Mouse (Mus musculus) testis, adult 2 months (tissue): ENCODE data around the gene Ctla4. TPM values are rescaled to one million over a fixed set of nuclear protein-coding genes. Genes with fewer than 3 reads are reported as not detected.

Experiments
- H3K27ac ChIP-seq: fragments of 200-500 bp; 2 replicates; pipeline ENCODE4 v1.5.1; 2012; ENCODE audit warnings: low read depth, low read length; ENCODE audit not compliant: control insufficient read depth, insufficient read depth
- H3K27me3 ChIP-seq: fragments of 200-500 bp; 2 replicates; pipeline ENCODE4 v1.6.1; 2012; ENCODE audit warnings: mild to moderate bottlenecking, low read length, moderate library complexity; ENCODE audit not compliant: control insufficient read depth, insufficient read depth
- H3K36me3 ChIP-seq: fragments of 200-500 bp; 2 replicates; pipeline ENCODE4 v1.6.1; 2012; ENCODE audit warnings: mild to moderate bottlenecking, low read length; ENCODE audit not compliant: control insufficient read depth, insufficient read depth
- H3K4me1 ChIP-seq: fragments of 200-500 bp; 2 replicates; pipeline ENCODE4 v1.6.1; 2012; ENCODE audit warnings: low read length; ENCODE audit not compliant: control insufficient read depth, insufficient read depth
- H3K4me3 ChIP-seq: fragments of 200-500 bp; 2 replicates; pipeline ENCODE4 v1.5.1; 2012; ENCODE audit warnings: low read depth, mild to moderate bottlenecking, low read length, moderate library complexity, mixed read lengths; ENCODE audit not compliant: control insufficient read depth
- CTCF ChIP-seq: fragments of 200-500 bp; IDR thresholded peaks from 2 replicates; pipeline ENCODE4 v1.5.1; 2012; ENCODE audit warnings: low read depth, mild to moderate bottlenecking, inconsistent platforms, low read length, moderate library complexity; ENCODE audit not compliant: control insufficient read depth, insufficient read depth, insufficient replicate concordance
- POLR2A ChIP-seq: fragments of 200-500 bp; IDR thresholded peaks from 2 replicates; pipeline ENCODE4 v1.6.1; 2012; ENCODE audit warnings: low read depth, mild to moderate bottlenecking, inconsistent platforms, low read length, moderate library complexity; ENCODE audit not compliant: control insufficient read depth
- polyA plus RNA-seq: library from polyadenylated mRNA; depleted of rRNA; stranded (reverse); fragments of >200 nt; gene quantifications from 2 replicates; pipeline ENCODE4 v1.2.3, GENCODE M21; 2012

Ctla4 gene
- polyA plus RNA-seq, 1 experiment: not detected

- H3K27me3 ChIP-seq: no peaks in the 10 kb centered on the region
- no peak overlapping the region for H3K27ac ChIP-seq
- H3K4me3 ChIP-seq: no peak overlapping the region
- H3K36me3 ChIP-seq: no peaks in the 10 kb centered on the region
- TF ChIP-seq CTCF (peak; percentile 21; the same call in 1 of the 2 replicates), POLR2A (no peak)
- no peaks in the 10 kb centered on the region for H3K4me1 ChIP-seq
Observed at GRCm38 (mm10) chr1:60868333-60869277, 18.2 kb upstream of the Ctla4 start.

- no peaks in the 10 kb centered on the region for H3K36me3 ChIP-seq
- no peaks in the 10 kb centered on the region for H3K27me3 ChIP-seq
- no peaks in the 10 kb centered on the region for H3K4me1 ChIP-seq
- TF ChIP-seq CTCF (no peak), POLR2A (no peak)
- H3K27ac ChIP-seq: no peak overlapping the region
- no peak overlapping the region for H3K4me3 ChIP-seq
Observed at GRCm38 (mm10) chr1:60875267-60875666, 11.5 kb upstream of the Ctla4 start.

DNA sequence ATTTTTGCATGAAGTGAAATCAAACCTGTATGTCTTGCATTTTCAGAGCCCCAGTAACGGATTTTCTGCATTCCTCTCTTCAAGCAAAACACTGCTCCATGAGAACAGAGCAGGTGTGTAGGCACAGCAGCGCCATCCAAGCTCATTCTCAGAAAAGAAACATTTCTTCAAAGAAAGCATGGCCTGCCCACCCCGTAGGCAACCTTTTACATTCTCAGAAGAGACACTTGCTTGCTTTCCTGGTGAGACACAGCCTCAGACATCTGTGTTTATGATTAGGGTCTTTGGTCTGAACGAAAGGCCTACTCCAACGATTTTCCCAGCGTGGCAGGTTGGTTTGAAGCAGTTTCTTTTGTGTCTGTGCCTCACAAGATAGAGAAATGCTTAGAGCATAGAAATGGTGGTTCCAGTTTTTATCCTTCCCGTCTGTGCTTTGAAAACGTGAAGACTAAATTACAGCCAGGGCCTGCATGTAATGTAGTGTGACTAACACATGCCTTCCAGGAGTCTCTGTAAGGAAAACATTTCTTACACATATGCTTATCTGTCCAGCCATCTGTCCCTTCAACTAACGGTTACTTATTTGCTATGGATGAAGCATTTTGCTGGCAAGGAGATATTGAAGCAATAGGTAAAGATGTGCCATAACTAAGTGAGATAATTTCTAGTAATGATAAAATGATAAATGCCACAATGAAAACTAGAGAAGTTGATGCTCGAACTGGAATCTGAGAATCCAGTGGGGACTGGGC, 6.5 kb upstream of the Ctla4 start:
- no peak for TF ChIP-seq POLR2A
- TF ChIP-seq CTCF: no peak
- no peak overlapping the region for H3K27ac ChIP-seq
- H3K27me3 ChIP-seq: no peaks in the 10 kb centered on the region
- no peak overlapping the region for H3K4me3 ChIP-seq
- H3K36me3 ChIP-seq: no peaks in the 10 kb centered on the region
- H3K4me1 ChIP-seq: no peaks in the 10 kb centered on the region

DNA sequence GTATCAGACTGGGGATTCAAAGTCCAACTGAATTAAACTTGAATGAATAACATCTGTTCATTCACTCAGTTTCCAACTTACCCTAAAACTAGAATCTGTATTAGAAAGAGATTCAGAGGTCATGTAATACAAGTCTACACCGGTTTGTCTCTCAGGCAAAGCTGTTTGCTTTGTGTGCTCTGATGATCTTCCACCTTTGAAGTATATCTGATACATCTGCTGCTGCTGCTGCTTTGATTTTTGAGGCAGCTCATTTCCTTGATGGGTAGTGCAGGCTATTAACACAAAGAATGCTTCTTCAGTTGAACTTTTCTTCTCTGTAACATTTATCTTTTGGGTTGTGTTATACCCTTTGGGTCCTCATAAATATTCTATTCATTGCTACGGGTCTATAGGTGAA, 4.0 kb upstream of the Ctla4 start:
- H3K4me1 ChIP-seq: no peaks in the 10 kb centered on the region
- no peak overlapping the region for H3K4me3 ChIP-seq
- H3K36me3 ChIP-seq: no peaks in the 10 kb centered on the region
- no peaks in the 10 kb centered on the region for H3K27me3 ChIP-seq
- TF ChIP-seq POLR2A (no peak), CTCF (no peak)
- H3K27ac ChIP-seq: no peak overlapping the region

DNA sequence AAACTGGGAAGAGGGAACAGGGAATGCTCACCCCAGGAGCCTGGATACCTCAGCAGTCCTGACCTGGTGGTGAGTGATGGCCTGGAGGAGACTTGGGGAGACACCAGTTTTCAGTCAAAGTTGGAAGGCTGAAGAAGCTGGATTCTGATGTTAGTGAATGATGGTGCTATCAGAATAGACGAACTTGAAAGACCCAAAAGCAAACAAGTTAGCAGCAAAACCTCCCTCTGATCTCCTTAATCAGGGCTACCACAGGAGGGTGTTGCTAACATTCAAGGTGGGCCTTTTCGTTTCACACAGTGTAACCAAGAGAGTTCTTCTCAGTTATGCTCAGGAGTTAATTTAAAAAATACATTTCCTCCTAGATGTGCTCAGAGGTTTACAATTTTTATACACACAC, 3.5 kb upstream of the Ctla4 start:
- Histone ChIP-seq H3K4me3 (no peak overlapping the region), H3K27ac (no peak overlapping the region), H3K4me1 (no peaks in the 10 kb centered on the region), H3K36me3 (no peaks in the 10 kb centered on the region), H3K27me3 (no peaks in the 10 kb centered on the region)
- no peak for TF ChIP-seq CTCF
- TF ChIP-seq POLR2A: no peak

DNA sequence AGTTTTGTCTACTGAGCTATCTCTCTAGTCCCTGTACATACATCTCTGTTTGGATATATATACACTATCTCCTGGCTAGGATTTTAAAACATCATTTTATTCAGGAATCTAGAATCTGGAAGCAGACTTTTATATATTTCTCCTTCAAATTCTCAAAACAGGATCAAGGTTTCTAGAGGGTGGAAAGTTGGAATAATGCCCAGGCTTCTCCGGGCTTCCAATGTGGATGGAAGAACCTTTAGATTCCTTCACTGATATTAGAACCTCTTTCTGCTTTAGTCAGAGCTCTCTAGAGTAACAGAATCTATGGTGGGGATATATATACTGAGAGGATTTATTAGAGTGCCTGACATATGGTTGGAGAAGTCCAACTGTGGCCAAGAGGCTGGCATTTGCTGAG, 2.2 kb upstream of the Ctla4 start:
- H3K27me3 ChIP-seq: no peaks in the 10 kb centered on the region
- no peak overlapping the region for H3K4me3 ChIP-seq
- TF ChIP-seq POLR2A (no peak), CTCF (no peak)
- no peaks in the 10 kb centered on the region for H3K36me3 ChIP-seq
- no peak overlapping the region for H3K27ac ChIP-seq
- H3K4me1 ChIP-seq: no peaks in the 10 kb centered on the region

DNA sequence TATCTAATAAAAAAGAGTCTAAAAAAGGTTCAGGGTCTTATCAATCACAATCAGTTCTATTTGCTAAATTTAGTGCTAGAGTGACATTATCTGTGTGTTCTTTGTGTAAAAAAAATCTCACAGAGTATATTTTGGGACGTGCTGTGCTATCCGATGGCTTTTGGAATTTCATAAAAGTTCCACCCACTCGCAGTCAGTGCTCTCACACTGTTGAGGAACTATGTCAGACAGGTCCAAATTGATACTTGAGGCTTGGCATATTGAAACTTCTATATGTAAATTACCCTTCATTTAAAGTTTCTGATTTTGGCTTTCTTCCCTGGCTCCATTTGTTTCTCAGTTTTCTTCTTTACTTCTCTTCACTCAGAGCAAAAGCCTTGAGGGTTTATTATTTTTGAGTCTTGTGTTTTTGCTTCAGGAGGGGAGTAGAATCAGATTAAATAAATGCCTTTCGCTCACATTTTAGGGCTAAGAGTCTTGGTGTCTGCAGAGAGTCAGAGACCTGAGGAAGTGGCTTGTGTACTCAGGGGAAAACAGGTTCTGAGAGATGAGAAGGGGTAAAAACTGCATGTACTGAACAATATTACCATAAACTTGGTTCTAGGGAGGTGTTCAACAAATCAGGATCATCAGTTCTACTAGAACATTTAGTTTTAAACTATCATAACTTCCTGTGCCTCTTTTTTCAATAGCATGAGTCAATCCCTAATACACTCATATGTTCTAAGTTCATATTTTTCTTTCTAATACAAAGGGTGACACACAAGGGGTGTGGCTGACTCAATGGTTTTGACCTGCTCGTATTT, 11.5 kb downstream of the Ctla4 start:
- TF ChIP-seq POLR2A: no peak
- no peak for TF ChIP-seq CTCF

More for the DNA sequence above, 11.5 kb downstream of the Ctla4 start:
- no peak overlapping the region for H3K4me3 ChIP-seq
- no peaks in the 10 kb centered on the region for H3K27me3 ChIP-seq
- H3K27ac ChIP-seq: no peak overlapping the region
- no peaks in the 10 kb centered on the region for H3K4me1 ChIP-seq
- no peaks in the 10 kb centered on the region for H3K36me3 ChIP-seq
